Mouse (Mus musculus) CH12.LX (cell line): ENCODE data around the gene 1810010H24Rik.
"Not testable (repeated sequence)": the region's sequence is repeated elsewhere in the genome, so short reads cannot be mapped to it uniquely, and the experiment has no call there.

Source experiments
- CHD2 ChIP-seq: IDR thresholded peaks from 2 replicates; pipeline ENCODE4 v1.6.1; 2011; ENCODE audit warnings: low read length, improper control_type of control experiment
- CTCF ChIP-seq, 2 experiments: IDR thresholded peaks in 1 of 2; conservative IDR thresholded peaks in 1 of 2; 2 replicates each; pipeline ENCODE4 v1.5.1; 2011 to 2012; ENCODE audit warnings: low read depth in 2 of 2, low read length in 2 of 2, improper control_type of control experiment in 1 of 2, inconsistent platforms in 1 of 2, mild to moderate bottlenecking in 1 of 2, moderate library complexity in 1 of 2
- E2F4 ChIP-seq: IDR thresholded peaks from 2 replicates; pipeline ENCODE4 v1.6.1; 2011; ENCODE audit warnings: low read depth, low read length, improper control_type of control experiment; ENCODE audit not compliant: insufficient replicate concordance
- HCFC1 ChIP-seq: IDR thresholded peaks from 2 replicates; pipeline ENCODE4 v1.6.1; 2012; ENCODE audit warnings: low read depth, mild to moderate bottlenecking, inconsistent platforms, low read length, improper control_type of control experiment
- IRF4 ChIP-seq: IDR thresholded peaks from 2 replicates; pipeline ENCODE4 v1.6.1; 2014; ENCODE audit warnings: low read depth, mild to moderate bottlenecking, inconsistent platforms, low read length, improper control_type of control experiment
- MYC ChIP-seq: IDR thresholded peaks from 2 replicates; pipeline ENCODE4 v1.6.1; 2011; ENCODE audit warnings: low read depth, mild to moderate bottlenecking, improper control_type of control experiment, low read length
- POLR2A ChIP-seq: IDR thresholded peaks from 2 replicates; pipeline ENCODE4 v1.6.1; 2011; ENCODE audit warnings: low read depth, mild to moderate bottlenecking, improper control_type of control experiment, low read length
- RCOR1 ChIP-seq: conservative IDR thresholded peaks from 2 replicates; pipeline ENCODE4 v1.6.1; 2012; ENCODE audit warnings: low read depth, mild to moderate bottlenecking, inconsistent platforms, low read length, improper control_type of control experiment
- SIN3A ChIP-seq: IDR thresholded peaks from 2 replicates; pipeline ENCODE4 v1.6.1; 2012; ENCODE audit warnings: low read length, improper control_type of control experiment, inconsistent platforms
- USF2 ChIP-seq: conservative IDR thresholded peaks from 2 replicates; pipeline ENCODE4 v1.6.1; 2011; ENCODE audit warnings: low read depth, low read length, improper control_type of control experiment
- ZC3H11A ChIP-seq: IDR thresholded peaks from 2 replicates; pipeline ENCODE4 v1.6.1; 2012; ENCODE audit warnings: low read depth, mild to moderate bottlenecking, inconsistent platforms, low read length, improper control_type of control experiment

GRCm38 (mm10) chr11:106985979-106986604 is 39.4 kb upstream of the 1810010H24Rik start:
- TF ChIP-seq CTCF (conservative IDR thresholded peaks at IDR 0.05 in 1 of 2, IDR thresholded peaks at IDR 0.05 in 1 of 2; ENCODE audit: low read depth in 2 of 2, low read length in 2 of 2); POLR2A; CHD2; ZC3H11A; E2F4; HCFC1; IRF4; USF2; RCOR1; MYC; SIN3A: not testable (repeated sequence)
